Comparison of ENCODE assay signal across 28 mouse cellular contexts in the genomic region with DNA sequence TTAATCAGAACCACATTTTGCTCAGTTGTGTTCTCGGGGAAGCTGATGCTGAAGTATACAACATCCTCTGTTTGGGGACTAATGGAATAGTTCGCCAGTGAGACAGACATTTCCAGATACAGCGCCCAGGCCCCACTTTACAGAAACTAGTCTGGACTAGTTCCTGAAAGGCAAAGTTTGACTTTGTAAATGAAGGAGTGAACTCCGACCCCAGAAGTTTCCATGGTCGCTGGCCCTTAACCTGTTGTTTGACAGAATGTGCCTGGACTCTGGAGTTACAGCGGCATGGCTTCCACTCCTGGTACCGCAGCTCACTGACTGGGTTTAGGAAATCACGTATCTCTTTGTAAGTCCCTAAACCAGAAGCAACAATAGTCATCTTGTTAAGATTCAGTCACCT.
DNase-seq lines count a peak whose midpoint lies in the region; ATAC-seq and TF ChIP-seq lines count a peak whose summit lies in the region.
"Had no signal": no experiment of that assay in that cellular context is flagged by ENCODE, and none has a peak within 500 bp of the region (broad histone marks: within the 10 kb centered on the region; RNA-seq: fewer than 3 reads in every experiment).

No protein-coding gene starts in this region.

- H3K4me1 ChIP-seq in kidney, adult 2 months (ENCODE audit: control insufficient read depth, insufficient read depth, low read length) = peaks cover 12% of the 10 kb centered on the region; the same call in 1 of the 2 replicates
- H3K4me1 ChIP-seq in embryonic facial prominence, embryonic 10.5 days = peaks cover 39% of the 10 kb centered on the region
- no peaks in the 10 kb centered on the region for H3K4me1 ChIP-seq in hindbrain, embryonic 13.5 days (replicated peaks)
- H3K4me1 ChIP-seq: forebrain, embryonic 12.5 days had no signal

- no peaks in the 10 kb centered on the region for H3K36me3 ChIP-seq in kidney, adult 2 months (ENCODE audit: control insufficient read depth, insufficient read depth, low read length)
- H3K36me3 ChIP-seq in embryonic facial prominence, embryonic 10.5 days (replicated peaks) = no peaks in the 10 kb centered on the region
- H3K36me3 ChIP-seq in hindbrain, embryonic 13.5 days = no peaks in the 10 kb centered on the region
- H3K36me3 ChIP-seq: embryonic facial prominence, embryonic 13.5 days; forebrain, embryonic 12.5 days; heart, embryonic 10.5 days; hindbrain, embryonic 10.5 days; lung, embryonic 15.5 days had no signal

- peak; percentile 81 for DNase-seq in kidney, adult 2 months
- no peak for DNase-seq in kidney, postnatal 4 days
- peak; percentile 12 for DNase-seq in ES-CJ7 (ENCODE audit: low read depth, low spot score)
- peak; percentile 27 for DNase-seq in embryonic facial prominence, embryonic 10.5 days (ENCODE audit: low spot score)
- peak; percentile 52 to 75 for DNase-seq in kidney, postnatal 25 days
- DNase-seq in spleen, adult 18-20 months = no peak
- DNase-seq: adrenal gland, adult 8-10 months; B cell, adult 2 months; cerebellum, adult 11-12 months; cerebellum, postnatal 10 days; gastrocnemius, adult 2 months; lung, postnatal 36 days; midbrain, embryonic 14.5 days; retina, postnatal 1 day; right cerebral cortex, postnatal 25 days; thymus, postnatal 36 days had no signal

- no peak overlapping the region for H3K4me3 ChIP-seq in kidney, adult 2 months (ENCODE audit: insufficient read depth, low read depth, low read length)
- no peak overlapping the region for H3K4me3 ChIP-seq in embryonic facial prominence, embryonic 10.5 days
- H3K4me3 ChIP-seq in hindbrain, embryonic 13.5 days = no peak overlapping the region
- H3K4me3 ChIP-seq: embryonic facial prominence, embryonic 13.5 days; erythroblast, embryonic 14.5 days; forebrain, embryonic 12.5 days; gastrocnemius, adult 2 months; heart, embryonic 10.5 days; hindbrain, embryonic 10.5 days; lung, embryonic 15.5 days; megakaryocyte, embryonic 14.5 days had no signal

- TF ChIP-seq CTCF in kidney, adult 2 months (conservative IDR thresholded peaks at IDR 0.05; ENCODE audit: insufficient read depth, insufficient read length, low read depth, low read length) = no peak

- 57% methylated on average over 8 of the region's 8 CpGs for WGBS in kidney, adult 2 months
- WGBS in embryonic facial prominence, embryonic 10.5 days = 65% methylated on average over 8 of the region's 8 CpGs
- 87% methylated on average over 8 of the region's 8 CpGs for WGBS in hindbrain, embryonic 13.5 days

- H3K27ac ChIP-seq in kidney, adult 2 months (ENCODE audit: insufficient read depth, low read depth, low read length) = no peak overlapping the region
- peak overlapping the region; percentile 66 for H3K27ac ChIP-seq in embryonic facial prominence, embryonic 10.5 days (replicated peaks)
- no peak overlapping the region for H3K27ac ChIP-seq in hindbrain, embryonic 13.5 days
- H3K27ac ChIP-seq: forebrain, embryonic 12.5 days; gastrocnemius, adult 2 months; hindbrain, embryonic 10.5 days; hindbrain, postnatal 0 days; lung, embryonic 15.5 days had no signal

- no peak overlapping the region for H3K9ac ChIP-seq in hindbrain, embryonic 13.5 days
- H3K9ac ChIP-seq: embryonic facial prominence, embryonic 13.5 days; forebrain, embryonic 12.5 days; lung, embryonic 15.5 days had no signal

- H3K27me3 ChIP-seq in kidney, adult 2 months (replicated peaks; ENCODE audit: control insufficient read depth, insufficient read depth, low read length) = no peaks in the 10 kb centered on the region
- no peaks in the 10 kb centered on the region for H3K27me3 ChIP-seq in embryonic facial prominence, embryonic 10.5 days (replicated peaks; ENCODE audit: low read depth, poor library complexity, severe bottlenecking)
- H3K27me3 ChIP-seq in hindbrain, embryonic 13.5 days = no peaks in the 10 kb centered on the region
- H3K27me3 ChIP-seq: CH12.LX; embryonic facial prominence, embryonic 13.5 days; forebrain, embryonic 12.5 days had no signal

- H3K4me2 ChIP-seq in hindbrain, embryonic 13.5 days = no peak overlapping the region
- H3K4me2 ChIP-seq: embryonic facial prominence, embryonic 13.5 days; forebrain, embryonic 12.5 days; lung, embryonic 15.5 days had no signal

- no peaks in the 10 kb centered on the region for H3K9me3 ChIP-seq in embryonic facial prominence, embryonic 10.5 days
- H3K9me3 ChIP-seq in hindbrain, embryonic 13.5 days = no peaks in the 10 kb centered on the region
- H3K9me3 ChIP-seq: embryonic facial prominence, embryonic 13.5 days; forebrain, embryonic 12.5 days; heart, embryonic 10.5 days; hindbrain, embryonic 10.5 days; lung, embryonic 15.5 days; megakaryocyte, embryonic 14.5 days had no signal

- ATAC-seq in hindbrain, embryonic 13.5 days (ENCODE audit: low FRiP score) = no peak
- ATAC-seq: activated CD4-positive, CD25-positive, alpha-beta regulatory T cell, adult 4 months; hindbrain, postnatal 0 days; intestine, embryonic 16.5 days had no signal

- TF ChIP-seq POLR2A in kidney, adult 2 months (IDR thresholded peaks at IDR 0.05; ENCODE audit: low read depth, low read length) = no peak

Comparison
In these comparisons a context has a peak if more than half of its experiments do, and no peak if none do; other contexts are left out.
1. DNase-seq: peak in kidney, adult 2 months (single experiment), ES-CJ7 (single experiment), embryonic facial prominence, embryonic 10.5 days (single experiment) and kidney, postnatal 25 days (2 of 2); none in kidney, postnatal 4 days (0 of 2) and spleen, adult 18-20 months (0 of 2).